Mouse (Mus musculus): ENCODE measurements around the gene D8Ertd738e. TPM values are rescaled to one million over a fixed set of nuclear protein-coding genes. Genes with fewer than 3 reads are reported as not detected.
A peak's percentile ranks its signal among the peaks of the same experiment; 100 is the strongest.

Gene D8Ertd738e
- polyA plus RNA-seq, 1 experiment from 2014 or later: 339 TPM

DNA sequence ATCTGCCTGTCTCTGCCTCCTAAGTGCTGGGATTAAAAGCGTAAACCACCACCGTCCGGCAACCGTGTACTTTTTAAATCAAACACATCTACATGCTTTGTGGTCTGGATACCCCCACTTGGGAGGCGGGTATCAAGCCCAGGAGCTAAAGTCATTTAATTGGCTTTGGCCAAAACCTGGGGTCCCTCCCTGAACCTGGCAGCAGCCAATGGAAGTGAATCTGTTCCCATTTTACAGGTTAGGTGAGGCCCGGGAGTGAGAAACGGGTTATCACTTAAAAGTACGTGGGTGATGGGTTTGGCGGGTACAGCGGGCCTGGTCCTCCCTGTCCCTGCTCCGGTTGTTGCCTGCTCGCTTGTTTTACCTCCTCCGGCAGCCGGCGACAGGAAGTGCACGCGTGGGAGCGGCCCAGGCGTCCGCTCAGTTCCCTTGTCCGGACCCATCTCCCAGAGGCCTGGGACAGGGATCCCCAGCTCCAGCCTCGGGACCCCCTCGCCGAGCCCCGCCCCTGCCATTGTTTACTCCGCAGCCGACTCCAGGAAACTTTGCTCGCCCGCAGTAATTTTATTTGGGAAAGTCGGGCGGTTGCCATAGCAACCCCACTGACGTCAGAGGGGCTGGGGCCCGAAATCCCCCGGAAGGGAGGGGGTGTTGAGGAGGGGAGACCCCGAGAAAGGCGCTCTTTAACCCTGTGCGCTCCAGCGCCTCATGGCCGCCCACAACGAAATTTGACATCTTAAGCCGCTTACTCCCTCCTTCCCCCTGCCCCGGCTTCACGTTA lies 52.2 kb downstream of the D8Ertd738e start:
- H3K9me3 ChIP-seq (ENCODE audit: control insufficient read depth, low read length): no peaks in the 10 kb centered on the region
- no peaks in the 10 kb centered on the region for H3K36me3 ChIP-seq (ENCODE audit: control insufficient read depth, insufficient read depth, low read length)

More for the DNA sequence above, 52.2 kb downstream of the D8Ertd738e start:
- DNase-seq (ENCODE audit: low spot score) (peak; percentile 88), ATAC-seq (replicated peaks; ENCODE audit: low FRiP score) (peak; percentile 25)
- H3K9ac ChIP-seq (ENCODE audit: low read depth, low read length): peak overlapping the region; percentile 50
- H3K27ac ChIP-seq (ENCODE audit: low read depth, low read length): peak overlapping the region; percentile 87
- peaks cover 48% of the 10 kb centered on the region for H3K4me1 ChIP-seq (replicated peaks; ENCODE audit: control insufficient read depth, insufficient read depth, low read length)
- H3K4me3 ChIP-seq (ENCODE audit: low read depth, low read length): peak overlapping the region; percentile 44
- H3K4me2 ChIP-seq: peak overlapping the region; percentile 90
- no peaks in the 10 kb centered on the region for H3K27me3 ChIP-seq (replicated peaks; ENCODE audit: control insufficient read depth, insufficient read depth, low read length)
- 4% methylated on average over 43 of the region's 43 CpGs for WGBS

MicroRNAs encoded within 50 kb of the gene (microRNA counts, 519-probe panel; counts per million panel counts)
- 5,781 counts per million, percentile 61 among the panel's probes with 10 or more counts for microRNA mmu-miR-23a
- microRNA mmu-miR-27a: 6,229 counts per million, percentile 71 among the panel's probes with 10 or more counts

Small RNA genes lying within 50 kb of the gene (microRNA-seq; reads per million reads assigned to microRNA genes)
- gene Mir23a (ENCODE audit: borderline number of aligned reads) (12,622 reads per million, percentile 95 among the genes with 10 or more reads in this experiment), gene Mir24-2 (ENCODE audit: borderline number of aligned reads) (not detected), gene Mir27a (ENCODE audit: borderline number of aligned reads) (169 reads per million, percentile 53 among the genes with 10 or more reads in this experiment), gene Mir3074-2 (ENCODE audit: borderline number of aligned reads) (not detected)

Other genes with a start within 250 kb of the D8Ertd738e start
- 0.29 and 1.5 TPM in 2 replicates for gene 1700067K01Rik, start 248.2 kb downstream of the D8Ertd738e start, polyA plus RNA-seq (2014; fragmentation: Nextera tagmentation; extraction: Ambion mirVana)
- gene 2210011C24Rik, start 237.5 kb downstream of the D8Ertd738e start, polyA plus RNA-seq (2014; fragmentation: Nextera tagmentation; extraction: Ambion mirVana): not detected in 2 replicates
- gene Palm3, start 228.2 kb downstream of the D8Ertd738e start, polyA plus RNA-seq (2014; fragmentation: Nextera tagmentation; extraction: Ambion mirVana): 0.66 and 1.2 TPM in 2 replicates
- gene Il27ra, start 207.1 kb downstream of the D8Ertd738e start, polyA plus RNA-seq (2014; fragmentation: Nextera tagmentation; extraction: Ambion mirVana): 1.8 and 3.1 TPM in 2 replicates
- gene Rln3, start 204.7 kb downstream of the D8Ertd738e start, polyA plus RNA-seq (2014; fragmentation: Nextera tagmentation; extraction: Ambion mirVana): 0.42 TPM in 1 of 2 replicates, not detected in the other
- 0.52 and 0.86 TPM in 2 replicates for gene Gm10643, start 184.6 kb downstream of the D8Ertd738e start, polyA plus RNA-seq (2014; fragmentation: Nextera tagmentation; extraction: Ambion mirVana)
- gene Rfx1, start 182.9 kb downstream of the D8Ertd738e start, polyA plus RNA-seq (2014; fragmentation: Nextera tagmentation; extraction: Ambion mirVana): 8.4 and 9.5 TPM in 2 replicates
- gene Dcaf15, start 145.0 kb downstream of the D8Ertd738e start, polyA plus RNA-seq (2014; fragmentation: Nextera tagmentation; extraction: Ambion mirVana): 5.9 and 10.0 TPM in 2 replicates
- 0.12 and 0.26 TPM in 2 replicates for gene Podnl1, start 123.7 kb downstream of the D8Ertd738e start, polyA plus RNA-seq (2014; fragmentation: Nextera tagmentation; extraction: Ambion mirVana)
- 13.7 and 14.1 TPM in 2 replicates for gene Cc2d1a, start 101.8 kb downstream of the D8Ertd738e start, polyA plus RNA-seq (2014; fragmentation: Nextera tagmentation; extraction: Ambion mirVana)
- 0.36 and 0.47 TPM in 2 replicates for gene 4930432K21Rik, start 101.7 kb downstream of the D8Ertd738e start, polyA plus RNA-seq (2014; fragmentation: Nextera tagmentation; extraction: Ambion mirVana)
- gene Nanos3, start 64.5 kb downstream of the D8Ertd738e start, polyA plus RNA-seq (2014; fragmentation: Nextera tagmentation; extraction: Ambion mirVana): 1.2 and 1.8 TPM in 2 replicates
- gene Zswim4, start 12.7 kb downstream of the D8Ertd738e start, polyA plus RNA-seq (2014; fragmentation: Nextera tagmentation; extraction: Ambion mirVana): 7.9 and 9.1 TPM in 2 replicates
- 92.2 and 95.9 TPM in 2 replicates for gene Mri1, start 7.6 kb upstream of the D8Ertd738e start, polyA plus RNA-seq (2014; fragmentation: Nextera tagmentation; extraction: Ambion mirVana)
- 16.0 and 20.1 TPM in 2 replicates for gene Ccdc130, start 20.7 kb upstream of the D8Ertd738e start, polyA plus RNA-seq (2014; fragmentation: Nextera tagmentation; extraction: Ambion mirVana)
- gene Cacna1a, start 138.7 kb upstream of the D8Ertd738e start, polyA plus RNA-seq (2014; fragmentation: Nextera tagmentation; extraction: Ambion mirVana): 1.1 and 1.8 TPM in 2 replicates

All from liver, embryonic 11.5 days (tissue).